Mouse (Mus musculus) urinary bladder, postnatal 0 days (tissue): ENCODE measurements around the gene Zfp334. TPM values are rescaled to one million over a fixed set of nuclear protein-coding genes. Genes with fewer than 3 reads are reported as not detected.

Experiments
- polyA plus RNA-seq: library from polyadenylated mRNA; unstranded; fragments of >200 nt; fragmentation: Nextera tagmentation; extraction: Ambion mirVana; gene quantifications from 2 replicates; pipeline ENCODE4 v1.2.1, GENCODE M21; 2015

The Zfp334 gene
- polyA plus RNA-seq, result 1.4 and 1.6 TPM in 2 replicates

GRCm38 (mm10) chr2:165387844-165388495 is at the start of gene Zfp334:
Gene Zfp334 (minus strand): TSS chr2:165388259.

GRCm38 (mm10) chr2:165368496-165368895 is 19.6 kb downstream of the Zfp334 start, which contains the start of gene Zfp663:
Gene Zfp663 (minus strand): TSS chr2:165368729.

GRCm38 (mm10) chr2:165326304-165327190 is 61.5 kb downstream of the Zfp334 start, which contains the start of gene Elmo2:
Gene Elmo2 (minus strand): TSS chr2:165326479.

Other genes with a start within 250 kb of the Zfp334 start
- gene Cdh22, start 153.4 kb downstream of the Zfp334 start, polyA plus RNA-seq, result 0.04 TPM in 1 of 2 replicates, not detected in the other
- gene Slc35c2, start 100.4 kb downstream of the Zfp334 start, polyA plus RNA-seq, result 37.5 and 39.7 TPM in 2 replicates
- 36.1 and 36.8 TPM in 2 replicates for gene Elmo2, start 61.8 kb downstream of the Zfp334 start, polyA plus RNA-seq
- gene Zfp663, start 19.5 kb downstream of the Zfp334 start, polyA plus RNA-seq, result 0.04 TPM in 1 of 2 replicates, not detected in the other
- 0.04 TPM in 1 of 2 replicates, not detected in the other for gene Ocstamp, start 12.1 kb upstream of the Zfp334 start, polyA plus RNA-seq
- gene Slc13a3, start 85.0 kb upstream of the Zfp334 start, polyA plus RNA-seq, result 0.44 and 0.59 TPM in 2 replicates
- gene Trp53rka, start 105.1 kb upstream of the Zfp334 start, polyA plus RNA-seq, result 17.1 and 18.3 TPM in 2 replicates
- 5.9 and 7.3 TPM in 2 replicates for gene Slc2a10, start 115.5 kb upstream of the Zfp334 start, polyA plus RNA-seq
- 0.58 and 1.2 TPM in 2 replicates for gene Eya2, start 206.8 kb upstream of the Zfp334 start, polyA plus RNA-seq